Mouse (Mus musculus) CH12.LX (cell line): ENCODE measurements around the gene Bst1. TPM values are rescaled to one million over a fixed set of nuclear protein-coding genes. Genes with fewer than 3 reads are reported as not detected.

Source experiments
- DNase-seq: peaks from one replicate; pipeline ENCODE4 v3.0.0-alpha.2; 2013; ENCODE audit errors: extremely low read depth
- H3K27ac ChIP-seq: 2 replicates; pipeline ENCODE4 v1.5.1; 2012; ENCODE audit warnings: low read depth, mild to moderate bottlenecking, control low read depth, moderate library complexity; ENCODE audit not compliant: insufficient read depth
- H3K27me3 ChIP-seq: replicated peaks from 2 replicates; pipeline ENCODE3; 2012; ENCODE audit warnings: inconsistent platforms
- H3K36me3 ChIP-seq, 2 experiments: replicated peaks in 1 of 2; 2 replicates each; pipeline versions ENCODE3 to v1.6.1; 2012; ENCODE audit warnings: inconsistent platforms in 1 of 2, low read length in 1 of 2, mild to moderate bottlenecking in 1 of 2, mixed read lengths in 1 of 2, moderate library complexity in 1 of 2; ENCODE audit not compliant: control insufficient read depth in 1 of 2, insufficient read depth in 1 of 2
- H3K4me1 ChIP-seq, 2 experiments: 2 replicates each; pipeline ENCODE4 v1.6.1; 2012; ENCODE audit warnings: inconsistent platforms in 1 of 2, moderate library complexity in 1 of 2; ENCODE audit not compliant: insufficient read depth in 2 of 2, control insufficient read depth in 1 of 2
- H3K4me2 ChIP-seq: 2 replicates; pipeline ENCODE4 v1.6.1; 2012; ENCODE audit warnings: low read depth, mild to moderate bottlenecking, control low read depth; ENCODE audit not compliant: poor library complexity, insufficient read depth, severe bottlenecking
- H3K4me3 ChIP-seq, 3 experiments: fragments of 150-350 bp in 1 of 3; sonication (generic) in 1 of 3; replicated peaks in 1 of 3; 2 replicates each; pipeline versions ENCODE3 to v1.5.1; 2011 to 2012; ENCODE audit warnings: low read depth in 2 of 3, low read length in 2 of 3, mild to moderate bottlenecking in 2 of 3, moderate library complexity in 2 of 3, control low read depth in 1 of 3, improper control_type of control experiment in 1 of 3, inconsistent platforms in 1 of 3, mixed read lengths in 1 of 3; ENCODE audit not compliant: poor library complexity in 1 of 3
- H3K79me2 ChIP-seq: replicated peaks from 2 replicates; pipeline ENCODE4 v1.6.1; 2012; ENCODE audit warnings: mild to moderate bottlenecking, moderate library complexity; ENCODE audit not compliant: control insufficient read depth, poor library complexity, insufficient read depth, severe bottlenecking; ENCODE audit errors: extremely low read depth
- H3K9ac ChIP-seq: 2 replicates; pipeline ENCODE4 v1.6.1; 2012; ENCODE audit warnings: low read depth, mild to moderate bottlenecking, control low read depth, moderate library complexity; ENCODE audit not compliant: insufficient read depth
- H3K9me3 ChIP-seq: replicated peaks from 2 replicates; pipeline ENCODE3; 2012; ENCODE audit warnings: low read length, inconsistent platforms, mixed read lengths
- ELF1 ChIP-seq: IDR thresholded peaks from 2 replicates; pipeline ENCODE4 v1.6.1; 2014; ENCODE audit warnings: low read depth, mild to moderate bottlenecking, inconsistent platforms, low read length, improper control_type of control experiment
- IRF4 ChIP-seq: IDR thresholded peaks from 2 replicates; pipeline ENCODE4 v1.6.1; 2014; ENCODE audit warnings: low read depth, mild to moderate bottlenecking, inconsistent platforms, low read length, improper control_type of control experiment
- JUN ChIP-seq: IDR thresholded peaks from 2 replicates; pipeline ENCODE4 v1.6.1; 2011; ENCODE audit warnings: low read depth, mild to moderate bottlenecking, low read length, improper control_type of control experiment, moderate library complexity; ENCODE audit not compliant: insufficient read depth
- JUND ChIP-seq: conservative IDR thresholded peaks from 2 replicates; pipeline ENCODE4 v1.6.1; 2011; ENCODE audit warnings: low read depth, low read length, improper control_type of control experiment
- POLR2A ChIP-seq: IDR thresholded peaks from 2 replicates; pipeline ENCODE4 v1.6.1; 2011; ENCODE audit warnings: low read depth, mild to moderate bottlenecking, improper control_type of control experiment, low read length
- RCOR1 ChIP-seq: conservative IDR thresholded peaks from 2 replicates; pipeline ENCODE4 v1.6.1; 2012; ENCODE audit warnings: low read depth, mild to moderate bottlenecking, inconsistent platforms, low read length, improper control_type of control experiment
- USF2 ChIP-seq: conservative IDR thresholded peaks from 2 replicates; pipeline ENCODE4 v1.6.1; 2011; ENCODE audit warnings: low read depth, low read length, improper control_type of control experiment
- dilution Hi-C: fragments of 300-500 bp; cut with MboI; formaldehyde crosslinking; loops from 2 replicates; pipeline ENCODE4 v1.14.3; 2020; ENCODE audit warnings: low sequenced_read_pairs; ENCODE audit not compliant: extremely low pct_unique_long_range_greater_than_20kb, extremely low pct_ligation_motif_present
- in situ Hi-C: fragments of 300-500 bp; cut with MboI; formaldehyde crosslinking; loops from 3 replicates; pipeline ENCODE4 v1.14.3; 2019; ENCODE audit warnings: low sequenced_read_pairs, low pct_ligation_motif_present, low pct_unique_long_range_greater_than_20kb, mixed read lengths
- polyA plus RNA-seq: library from polyadenylated mRNA; unstranded; fragments of >175 nt; gene quantifications from 2 replicates; pipeline ENCODE4 v1.2.1, GENCODE M21; 2012; ENCODE audit warnings: low read depth; ENCODE audit not compliant: insufficient read length
- total RNA-seq, 2 experiments: library from RNA; depleted of rRNA; stranded (reverse); fragments of 300-350 nt in 1 of 2; fragments of >200 nt in 1 of 2; gene quantifications; 2 replicates each; pipeline ENCODE4 v1.2.3; 2012 to 2014

The Bst1 gene
- total RNA-seq (2012; rRNA removed) (1.9 and 3.3 TPM in 2 replicates), total RNA-seq (2014; rRNA removed) (4.7 and 4.8 TPM in 2 replicates), polyA plus RNA-seq (8.9 and 9.9 TPM in 2 replicates)

GRCm38 (mm10) chr5:43818695-43819094 lies at the start of gene Bst1:
Gene Bst1 (plus strand): TSS chr5:43818885.
- Histone ChIP-seq H3K27me3 (no peaks in the 10 kb centered on the region), H3K27ac (no peak within 1 kb of the TSS), H3K4me2 (no peak within 1 kb of the TSS; the same call in 1 of the 2 replicates), H3K9ac (no peak within 1 kb of the TSS), H3K4me1 (peaks cover 5 to 35% of the 10 kb centered on the region in 2 experiments)
- TF ChIP-seq IRF4 (peak; percentile 61; the same call in 1 of the 2 replicates), POLR2A (no peak)
- TF ChIP-seq, all 38 proteins: peak for 1
- dilution Hi-C loops (no loop called here), in situ Hi-C loops (no loop called here)
- H3K36me3 ChIP-seq, result peaks cover 0 to 18% of the 10 kb centered on the region in 2 experiments
- H3K4me3 ChIP-seq, result peak within 1 kb of the TSS; percentile 21 to 43 (median 39)
- no peaks in the 10 kb centered on the region for H3K9me3 ChIP-seq
- no peak for DNase-seq
- H3K79me2 ChIP-seq, result no peaks in the 10 kb centered on the region

- in situ Hi-C loops, result no loop called here
- Histone ChIP-seq H3K27me3 (no peaks in the 10 kb centered on the region), H3K4me3 (no peak overlapping the region), H3K4me2 (no peak overlapping the region), H3K4me1 (peaks cover 0 to 23% of the 10 kb centered on the region in 2 experiments; a peak in 2 of 4 replicates), H3K79me2 (peaks cover 4% of the 10 kb centered on the region; the same call in 1 of the 2 replicates), H3K27ac (no peak overlapping the region), H3K36me3 (peaks cover 8 to 49% of the 10 kb centered on the region in 2 experiments), H3K9me3 (no peaks in the 10 kb centered on the region), H3K9ac (no peak overlapping the region)
- DNase-seq, result peak; percentile 22
- dilution Hi-C loops, result no loop called here
- no peak for TF ChIP-seq JUND
These were observed 47.9 kb upstream of the Bst1 start for GRCm38 (mm10) chr5:43770618-43771354.

- TF ChIP-seq JUN, result no peak
- TF ChIP-seq ELF1, result no peak
- TF ChIP-seq USF2, result no peak
- TF ChIP-seq RCOR1, result no peak
- no peak overlapping the region for H3K4me2 ChIP-seq
- no peaks in the 10 kb centered on the region for H3K27me3 ChIP-seq
- H3K79me2 ChIP-seq, result peaks cover 7% of the 10 kb centered on the region; the same call in 1 of the 2 replicates
- H3K9ac ChIP-seq, result no peak overlapping the region
- dilution Hi-C loops (no loop called here), in situ Hi-C loops (no loop called here)
- no peak overlapping the region for H3K27ac ChIP-seq
- H3K4me3 ChIP-seq, result no peak overlapping the region
- DNase-seq, result peak; percentile 29
- H3K36me3 ChIP-seq, result peaks cover 8 to 43% of the 10 kb centered on the region in 2 experiments
- H3K9me3 ChIP-seq, result no peaks in the 10 kb centered on the region
- peaks cover 0 to 29% of the 10 kb centered on the region in 2 experiments; a peak in 2 of 4 replicates for H3K4me1 ChIP-seq
These were observed 47.1 kb upstream of the Bst1 start for GRCm38 (mm10) chr5:43771555-43771954.
